Mouse (Mus musculus) ES-E14 (cell line): ENCODE data around the gene Hist1h3f. TPM values are rescaled to one million over a fixed set of nuclear protein-coding genes. Genes with fewer than 3 reads are reported as not detected.

ENCODE experiments used
- DNase-seq: peaks from one replicate; pipeline ENCODE4 v3.0.0-alpha.2; 2013; ENCODE audit warnings: low read depth, low spot score
- H3K27ac ChIP-seq: 2 replicates; pipeline ENCODE4 v1.5.1; 2012; ENCODE audit warnings: low read depth, mild to moderate bottlenecking, low read length, moderate library complexity, mixed read lengths; ENCODE audit not compliant: poor library complexity, insufficient read depth, severe bottlenecking
- H3K36me3 ChIP-seq: 2 replicates; pipeline ENCODE4 v1.6.1; 2012; ENCODE audit warnings: mild to moderate bottlenecking, low read length, moderate library complexity, mixed read lengths; ENCODE audit not compliant: control insufficient read depth, poor library complexity, insufficient read depth, severe bottlenecking
- H3K4me1 ChIP-seq, 2 experiments: fragments of 150-350 bp in 1 of 2; sonication (generic) in 1 of 2; 2 replicates each; pipeline ENCODE4 v1.6.1; 2012; ENCODE audit warnings: low read length in 2 of 2, mild to moderate bottlenecking in 1 of 2, mixed read lengths in 1 of 2; ENCODE audit not compliant: control insufficient read depth in 2 of 2, insufficient read depth in 2 of 2, poor library complexity in 1 of 2
- H3K4me3 ChIP-seq, 2 experiments: fragments of 150-350 bp in 1 of 2; sonication (generic) in 1 of 2; 2 replicates each; pipeline ENCODE4 v1.5.1; 2012; ENCODE audit warnings: low read length in 2 of 2, low read depth in 1 of 2, mild to moderate bottlenecking in 1 of 2, mixed read lengths in 1 of 2; ENCODE audit not compliant: insufficient read depth in 1 of 2, poor library complexity in 1 of 2, severe bottlenecking in 1 of 2
- H3K9ac ChIP-seq: 2 replicates; pipeline ENCODE4 v1.6.1; 2012; ENCODE audit warnings: low read depth, mild to moderate bottlenecking, low read length, mixed read lengths; ENCODE audit not compliant: poor library complexity, insufficient read depth, severe bottlenecking
- H3K9me3 ChIP-seq: fragments of 150-350 bp; sonication (generic); 2 replicates; pipeline ENCODE4 v1.6.1; 2012; ENCODE audit warnings: low read depth, mild to moderate bottlenecking, low read length; ENCODE audit not compliant: control insufficient read depth, insufficient read depth
- CHD2 ChIP-seq: IDR thresholded peaks from 2 replicates; pipeline ENCODE4 v1.6.1; 2014; ENCODE audit warnings: mild to moderate bottlenecking, low read depth, low read length, inconsistent platforms
- HCFC1 ChIP-seq: IDR thresholded peaks from 2 replicates; pipeline ENCODE4 v1.6.1; 2012; ENCODE audit warnings: low read length, inconsistent platforms, borderline replicate concordance; ENCODE audit not compliant: insufficient read depth
- MAFK ChIP-seq: IDR thresholded peaks from 2 replicates; pipeline ENCODE4 v1.6.1; 2014; ENCODE audit warnings: mild to moderate bottlenecking, low read depth, low read length, inconsistent platforms; ENCODE audit not compliant: insufficient read depth
- ZC3H11A ChIP-seq: IDR thresholded peaks from 2 replicates; pipeline ENCODE4 v1.6.1; 2012; ENCODE audit warnings: low read depth, mild to moderate bottlenecking, inconsistent platforms, low read length, borderline replicate concordance
- ZNF384 ChIP-seq: IDR thresholded peaks from 2 replicates; pipeline ENCODE4 v1.6.1; 2012; ENCODE audit warnings: low read depth, low read length, inconsistent platforms
- in situ Hi-C, 2 experiments: fragments of 600-800 bp; cut with MboI; formaldehyde crosslinking; loops; one replicate each; pipeline ENCODE4 v1.15.1; 2025; ENCODE audit warnings: low sequenced_read_pairs in 2 of 2, inconsistent platforms in 1 of 2; ENCODE audit not compliant: unreplicated experiment in 2 of 2
- total RNA-seq: library from RNA; depleted of rRNA; stranded (reverse); fragments of 300-350 nt; gene quantifications from 2 replicates; pipeline ENCODE4 v1.2.3, GENCODE M21; 2012; rRNA removed

The Hist1h3f gene
- total RNA-seq, 1 experiment, result 289 TPM

DNA sequence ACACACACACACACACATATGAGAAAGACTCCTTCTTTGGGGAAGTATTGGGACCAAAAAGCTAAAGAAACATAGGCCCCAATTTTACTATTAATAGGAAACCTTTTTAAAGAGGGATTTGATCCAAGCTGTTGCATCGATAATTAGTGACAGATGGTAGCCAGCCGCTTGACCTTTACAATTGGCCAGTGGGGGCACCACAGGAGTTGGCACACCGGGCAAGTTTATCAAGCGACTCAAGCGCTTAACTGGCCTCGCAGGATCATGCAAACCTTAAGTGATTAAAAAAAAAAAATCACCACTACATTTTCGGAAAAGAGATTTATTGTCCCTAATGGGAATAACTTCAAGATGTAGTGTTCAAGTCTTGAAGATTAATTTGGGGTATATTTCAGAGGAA is 48.8 kb downstream of the Hist1h3f start:
- no peaks in the 10 kb centered on the region for H3K36me3 ChIP-seq
- no peak overlapping the region for H3K9ac ChIP-seq
- TF ChIP-seq ZNF384 (no peak), MAFK (no peak), HCFC1 (no peak), CHD2 (no peak), ZC3H11A (no peak)
- no peak overlapping the region for H3K4me3 ChIP-seq
- no peak for DNase-seq
- in situ Hi-C loops, result no loop called here
- no peaks in the 10 kb centered on the region for H3K9me3 ChIP-seq
- no peak overlapping the region for H3K27ac ChIP-seq
- H3K4me1 ChIP-seq, result peaks cover 7 to 13% of the 10 kb centered on the region in 2 experiments

DNA sequence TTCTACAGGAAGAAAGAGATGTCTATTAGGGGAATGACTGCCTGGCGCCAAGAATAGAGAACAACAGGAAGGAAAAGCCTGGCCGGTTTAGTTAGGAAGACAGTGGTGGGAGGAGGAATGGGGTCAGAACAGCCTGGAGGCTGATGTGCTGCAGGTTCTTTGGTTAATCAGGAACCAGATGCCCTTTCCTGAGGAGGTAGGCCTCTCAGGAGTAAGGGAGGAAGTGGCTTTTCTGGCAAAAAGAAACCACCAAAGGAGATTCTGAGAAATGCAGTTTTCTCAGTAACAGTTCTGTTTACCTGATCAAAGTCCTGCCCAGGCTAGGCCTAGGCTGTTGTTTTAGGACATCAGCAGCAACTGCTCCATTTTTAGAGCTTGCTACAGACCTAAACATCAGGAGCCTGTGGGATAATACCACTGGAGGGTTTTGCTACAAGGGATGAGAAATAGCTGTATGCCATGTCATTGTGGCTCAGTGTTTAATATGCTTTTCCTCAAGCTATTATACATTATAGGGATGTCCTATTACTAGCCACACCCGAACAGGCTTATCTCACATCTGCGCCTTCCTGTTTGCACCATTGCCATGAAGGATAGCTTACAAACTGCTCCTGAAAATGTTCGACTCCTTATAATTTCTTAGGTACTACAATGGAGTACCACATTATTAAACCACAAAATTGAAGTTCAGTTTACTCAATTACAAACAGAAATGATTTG is 49.4 kb downstream of the Hist1h3f start:
- Histone ChIP-seq H3K9me3 (no peaks in the 10 kb centered on the region), H3K4me1 (peaks cover 7 to 13% of the 10 kb centered on the region in 2 experiments), H3K36me3 (no peaks in the 10 kb centered on the region), H3K4me3 (no peak overlapping the region), H3K9ac (no peak overlapping the region), H3K27ac (no peak overlapping the region)
- no peak for TF ChIP-seq ZC3H11A
- TF ChIP-seq MAFK, result no peak
- no peak for DNase-seq
- in situ Hi-C loops, result no loop called here

Other genes with a start within 250 kb of the Hist1h3f start
- 15.8 and 15.9 TPM in 2 replicates for gene Zfp322a, start 174.8 kb upstream of the Hist1h3f start, total RNA-seq
- 10.5 and 15.5 TPM in 2 replicates for gene Abt1, start 120.2 kb upstream of the Hist1h3f start, total RNA-seq
- 0.11 and 0.62 TPM in 2 replicates for gene Btn1a1, start 78.2 kb upstream of the Hist1h3f start, total RNA-seq
- 0.95 and 1.5 TPM in 2 replicates for gene Btn2a2, start 55.2 kb upstream of the Hist1h3f start, total RNA-seq
- gene Hist1h4h, start 13.0 kb upstream of the Hist1h3f start, total RNA-seq, result 2,382 and 2,804 TPM in 2 replicates
- 1,402 and 1,887 TPM in 2 replicates for gene Hist1h2af, start 10.1 kb upstream of the Hist1h3f start, total RNA-seq
- 436 and 621 TPM in 2 replicates for gene Hist1h3g, start 8.6 kb upstream of the Hist1h3f start, total RNA-seq
- gene Hist1h2bh, start 660 bp upstream of the Hist1h3f start, total RNA-seq, result 98.5 and 146 TPM in 2 replicates
- gene Hist1h4f, start 7.6 kb downstream of the Hist1h3f start, total RNA-seq, result 1,886 and 2,172 TPM in 2 replicates
- 68.4 and 97.6 TPM in 2 replicates for gene Hist1h1d, start 9.2 kb downstream of the Hist1h3f start, total RNA-seq
- 792 and 864 TPM in 2 replicates for gene Hist1h3e, start 18.3 kb downstream of the Hist1h3f start, total RNA-seq
- gene Hist1h2ae, start 27.2 kb downstream of the Hist1h3f start, total RNA-seq, result 587 and 755 TPM in 2 replicates
- gene Hist1h2bg, start 27.3 kb downstream of the Hist1h3f start, total RNA-seq, result 1,383 and 2,074 TPM in 2 replicates
- 677 and 970 TPM in 2 replicates for gene Hist1h2bf, start 30.1 kb downstream of the Hist1h3f start, total RNA-seq
- 1,000 and 1,148 TPM in 2 replicates for gene Hist1h2ad, start 30.3 kb downstream of the Hist1h3f start, total RNA-seq
- 80.2 and 103 TPM in 2 replicates for gene Hist1h3d, start 31.7 kb downstream of the Hist1h3f start, total RNA-seq
- gene Hist1h4d, start 37.5 kb downstream of the Hist1h3f start, total RNA-seq, result 713 and 869 TPM in 2 replicates
- gene Hist1h2be, start 77.1 kb downstream of the Hist1h3f start, total RNA-seq, result 119 and 195 TPM in 2 replicates
- 131 and 207 TPM in 2 replicates for gene Hist1h1e, start 78.5 kb downstream of the Hist1h3f start, total RNA-seq
- gene Hist1h2ac, start 139.9 kb downstream of the Hist1h3f start, total RNA-seq, result 112 and 141 TPM in 2 replicates
- gene Hist1h2bc, start 140.1 kb downstream of the Hist1h3f start, total RNA-seq, result 355 and 545 TPM in 2 replicates
- 7.7 and 13.3 TPM in 2 replicates for gene Hist1h1t, start 151.8 kb downstream of the Hist1h3f start, total RNA-seq
- 326 and 496 TPM in 2 replicates for gene Hist1h4c, start 154.4 kb downstream of the Hist1h3f start, total RNA-seq
- 1.1 and 1.5 TPM in 2 replicates for gene Hfe, start 166.8 kb downstream of the Hist1h3f start, total RNA-seq
- gene Hist1h1c, start 194.8 kb downstream of the Hist1h3f start, total RNA-seq, result 379 and 496 TPM in 2 replicates
- 970 and 1,161 TPM in 2 replicates for gene Hist1h3c, start 201.6 kb downstream of the Hist1h3f start, total RNA-seq
- 1,224 and 1,736 TPM in 2 replicates for gene Hist1h2bb, start 202.7 kb downstream of the Hist1h3f start, total RNA-seq
- gene Hist1h2ab, start 207.1 kb downstream of the Hist1h3f start, total RNA-seq, result 2,399 and 2,956 TPM in 2 replicates
- gene Hist1h3b, start 208.2 kb downstream of the Hist1h3f start, total RNA-seq, result 667 and 954 TPM in 2 replicates
- 1,054 and 1,339 TPM in 2 replicates for gene Hist1h4b, start 213.0 kb downstream of the Hist1h3f start, total RNA-seq
- 1,331 and 1,744 TPM in 2 replicates for gene Hist1h4a, start 217.2 kb downstream of the Hist1h3f start, total RNA-seq
- gene Hist1h3a, start 218.3 kb downstream of the Hist1h3f start, total RNA-seq, result 470 and 728 TPM in 2 replicates
- gene Hist1h1a, start 219.6 kb downstream of the Hist1h3f start, total RNA-seq, result 1,149 and 1,468 TPM in 2 replicates
- gene Trim38, start 225.9 kb downstream of the Hist1h3f start, total RNA-seq, result 0.21 and 0.40 TPM in 2 replicates